Mouse (Mus musculus): ENCODE data around the gene Slc22a22.
"Not testable (repeated sequence)": the region's sequence is repeated elsewhere in the genome, so short reads cannot be mapped to it uniquely, and the experiment has no call there.

The Slc22a22 gene

GRCm38 (mm10) chr15:57366446-57366845 is 111.0 kb downstream of the Slc22a22 start:
- no peak for DNase-seq

DNA sequence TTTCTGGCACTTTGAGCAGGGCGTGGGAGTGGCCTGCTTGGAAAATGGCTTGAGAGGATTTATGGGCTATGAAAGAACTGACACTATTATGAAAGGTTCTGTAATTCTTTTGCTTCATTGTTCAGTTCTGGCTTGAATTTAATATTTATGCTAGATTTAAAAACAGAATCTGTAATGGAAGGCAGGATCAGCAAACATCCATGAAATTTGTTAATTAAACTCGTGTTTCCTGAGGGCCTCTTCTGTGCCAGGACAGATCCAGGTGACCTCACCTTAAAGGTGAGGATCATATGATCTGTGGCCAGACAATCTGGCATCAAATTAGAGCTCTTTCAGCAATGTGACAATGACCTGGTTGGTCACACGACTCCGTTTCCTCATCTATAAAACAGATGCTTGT is 122.1 kb downstream of the Slc22a22 start:
- DNase-seq = no peak

GRCm38 (mm10) chr15:57340499-57340898 is 136.9 kb downstream of the Slc22a22 start:
- DNase-seq = no peak

- no peak for DNase-seq
Measured at GRCm38 (mm10) chr15:57331326-57331725, 146.1 kb downstream of the Slc22a22 start.

- DNase-seq = no peak
Measured at GRCm38 (mm10) chr15:57318001-57318400, 159.4 kb downstream of the Slc22a22 start.

DNA sequence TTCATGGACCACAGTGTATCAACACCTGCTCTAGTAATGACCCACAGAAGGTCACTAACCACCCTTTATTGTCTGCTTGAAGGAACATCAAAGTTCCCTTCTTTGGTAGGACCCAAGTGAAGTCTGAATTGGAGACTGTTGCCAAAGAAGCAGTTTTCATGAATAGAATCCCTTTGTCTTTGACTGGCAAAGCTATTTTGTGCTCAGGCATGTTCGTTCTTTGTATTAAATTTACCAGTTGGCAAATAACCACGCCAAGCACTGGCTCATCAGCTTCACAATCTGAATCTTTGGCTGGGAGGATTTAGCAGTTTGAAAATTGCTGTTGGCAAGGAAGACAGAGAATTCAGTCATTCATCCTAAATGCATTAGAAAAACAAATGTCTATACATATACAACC is 160.9 kb downstream of the Slc22a22 start:
- DNase-seq = no peak

DNA sequence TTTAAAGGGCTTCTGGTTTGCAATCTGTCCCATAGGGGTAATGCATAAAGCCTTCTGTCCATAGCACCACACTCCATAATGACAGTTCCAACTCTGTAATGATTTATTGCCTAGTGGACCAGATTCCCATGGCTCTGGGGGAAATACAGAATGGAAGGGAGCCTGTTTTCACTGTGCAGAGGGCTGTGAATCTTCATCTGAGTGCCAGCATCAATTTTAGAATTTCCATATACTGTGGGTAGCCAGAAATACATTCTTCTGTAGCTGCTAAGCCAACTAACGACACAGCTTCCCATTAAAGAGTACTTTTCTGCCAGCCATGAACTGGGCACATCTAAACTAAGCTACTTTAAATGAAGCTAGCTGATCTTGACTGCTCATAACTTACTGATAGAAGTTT is 174.7 kb downstream of the Slc22a22 start:
- no peak for DNase-seq

DNA sequence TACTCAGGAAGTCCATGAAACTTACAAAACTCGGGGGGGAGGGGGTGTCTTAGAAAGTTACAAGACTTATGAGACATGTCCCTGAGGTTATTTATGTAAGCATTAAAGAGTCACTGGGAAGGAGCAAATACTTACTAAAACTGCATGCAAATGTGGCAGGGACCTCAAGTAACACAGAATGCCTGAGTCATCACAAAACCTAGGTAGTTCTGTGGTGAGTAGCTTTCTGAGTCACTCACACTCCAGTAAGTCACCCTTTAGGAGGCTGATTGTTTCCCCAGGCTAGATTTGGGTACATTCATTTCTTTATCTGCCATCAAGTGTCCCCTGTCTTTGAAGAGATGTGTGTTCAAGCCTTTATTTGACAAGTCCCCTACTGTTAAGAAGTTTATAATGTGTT is 198.9 kb downstream of the Slc22a22 start:
- DNase-seq = no peak

GRCm38 (mm10) chr15:57276411-57276810 is 201.0 kb downstream of the Slc22a22 start:
- DNase-seq = no peak

DNA sequence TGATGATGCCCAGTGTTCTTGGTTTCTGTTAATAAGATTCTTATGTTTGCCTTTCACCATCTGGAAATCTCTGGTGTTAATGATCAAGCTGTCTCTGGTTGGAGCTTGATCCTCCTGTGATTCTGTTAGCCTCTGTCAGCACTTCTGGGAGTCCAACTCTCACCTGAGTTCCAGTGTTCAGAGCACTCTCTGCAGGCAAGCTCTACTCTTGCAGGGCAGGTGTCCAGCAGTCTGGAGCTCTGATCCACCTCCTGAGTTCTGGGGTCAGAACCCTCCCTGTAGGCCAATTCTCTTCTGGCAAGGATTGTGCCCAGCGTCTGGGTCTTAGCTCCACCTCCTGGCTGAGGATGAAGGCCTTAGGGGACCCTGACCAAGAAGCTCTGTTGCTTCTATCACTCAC is 237.4 kb downstream of the Slc22a22 start:
- not testable (repeated sequence) for DNase-seq

GRCm38 (mm10) chr15:57230439-57230838 is 247.0 kb downstream of the Slc22a22 start:
- DNase-seq = no peak

DNA sequence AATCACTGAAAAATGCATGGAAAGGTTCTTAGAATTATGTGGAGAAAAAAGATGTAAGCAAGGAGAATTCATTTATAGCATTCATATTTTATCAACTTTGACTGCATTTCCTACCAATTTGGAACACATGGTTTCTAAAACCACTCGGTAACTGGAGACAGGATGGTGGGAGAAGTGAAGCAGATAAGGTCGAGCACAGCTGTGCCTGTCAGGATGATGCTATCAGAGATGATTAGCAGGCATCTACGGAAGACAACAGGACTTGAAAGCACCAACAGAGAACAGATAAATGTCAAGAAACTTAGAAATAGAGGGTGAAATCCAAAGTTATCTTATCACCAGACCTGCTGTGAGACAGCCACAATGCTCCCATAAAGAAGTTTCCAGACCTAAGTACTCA is 272.1 kb downstream of the Slc22a22 start:
- no peak for DNase-seq

DNA sequence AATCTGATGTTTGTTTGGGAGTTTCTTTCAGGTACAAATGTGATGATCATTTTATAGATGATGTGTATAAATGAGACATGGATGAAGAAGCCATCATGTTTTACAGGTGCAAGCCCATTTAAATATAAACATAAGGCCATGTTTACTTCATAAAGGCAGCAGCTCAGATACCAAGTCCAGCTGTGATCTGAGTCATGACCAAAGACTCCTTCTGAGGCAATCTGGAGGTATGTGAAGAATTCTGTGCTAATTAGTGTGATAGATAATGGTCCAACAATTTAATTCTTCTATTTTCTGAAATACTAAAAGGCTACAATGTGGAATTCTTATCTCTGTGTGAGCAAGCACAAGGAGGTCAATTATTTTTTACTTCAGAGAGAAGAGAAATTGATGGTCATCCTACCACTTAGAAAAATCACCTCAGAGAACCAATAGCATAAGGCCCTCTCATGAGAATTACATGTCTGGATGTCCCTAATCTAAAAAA is 272.9 kb downstream of the Slc22a22 start:
- DNase-seq = no peak
